Mouse (Mus musculus) liver, postnatal 0 days (tissue): Measurements from ENCODE around the gene Ntng2. TPM values are rescaled to one million over a fixed set of nuclear protein-coding genes. Genes with fewer than 3 reads are reported as not detected.

Experiments used
- ATAC-seq: fragments of 200-750 bp; cut with Nextera tagmentation; 2 replicates; pipeline ENCODE4 v1.8.0; 2017; ENCODE audit warnings: mild to moderate bottlenecking, moderate library complexity
- DNase-seq: peaks from one replicate; pipeline ENCODE4 v3.0.0-alpha.2; 2016
- H3K27ac ChIP-seq: fragments of 300-500 bp; sonication (generic); 2 replicates; pipeline ENCODE4 v1.5.1; 2014; ENCODE audit warnings: antibody characterized with exemption, moderate library complexity, mild to moderate bottlenecking, low read depth
- H3K27me3 ChIP-seq: fragments of 300-500 bp; sonication (generic); 2 replicates; pipeline ENCODE4 v1.6.1; 2014; ENCODE audit warnings: low read length, control low read depth, mixed read lengths; ENCODE audit not compliant: insufficient read depth
- H3K36me3 ChIP-seq: fragments of 300-500 bp; sonication (generic); replicated peaks from 2 replicates; pipeline ENCODE4 v1.6.1; 2014; ENCODE audit warnings: mild to moderate bottlenecking, control low read depth, low read length, moderate library complexity, mixed read lengths; ENCODE audit not compliant: insufficient read depth
- H3K4me1 ChIP-seq: fragments of 300-500 bp; sonication (generic); 2 replicates; pipeline ENCODE4 v1.6.1; 2014; ENCODE audit warnings: antibody characterized with exemption, mild to moderate bottlenecking, control low read depth; ENCODE audit not compliant: insufficient read depth
- H3K4me2 ChIP-seq: fragments of 300-500 bp; sonication (generic); 2 replicates; pipeline ENCODE4 v1.6.1; 2014; ENCODE audit warnings: low read depth, mild to moderate bottlenecking, low read length, moderate library complexity, mixed read lengths
- H3K4me3 ChIP-seq: fragments of 300-500 bp; sonication (generic); 2 replicates; pipeline ENCODE4 v1.5.1; 2014; ENCODE audit warnings: low read depth, low read length
- H3K9ac ChIP-seq: fragments of 300-500 bp; sonication (generic); replicated peaks from 2 replicates; pipeline ENCODE4 v1.6.1; 2014; ENCODE audit warnings: mild to moderate bottlenecking, moderate library complexity
- H3K9me3 ChIP-seq: fragments of 300-500 bp; sonication (generic); 2 replicates; pipeline ENCODE4 v1.6.1; 2016; ENCODE audit warnings: mild to moderate bottlenecking, control low read depth, low read length, mixed read lengths
- CTCF ChIP-seq: sonication (generic); IDR thresholded peaks from 2 replicates; pipeline ENCODE4 v1.5.1; 2016; ENCODE audit warnings: antibody characterized with exemption, low read depth
- EP300 ChIP-seq: IDR thresholded peaks from 2 replicates; pipeline ENCODE4 v1.6.1; 2016; ENCODE audit warnings: antibody characterized with exemption, low read depth, mild to moderate bottlenecking
- WGBS: fragments of 180-500 bp; shearing (Covaris S2); extraction: QIAGEN DNeasy Blood & Tissue Kit; methylation state at CpG from one replicate; pipeline ENCODE4 v1.1.7; 2014; ENCODE audit not compliant: insufficient replicate concordance; 5-methylcytosine and 5-hydroxymethylcytosine counted together
- polyA plus RNA-seq: library from polyadenylated mRNA; unstranded; fragments of >200 nt; fragmentation: Nextera tagmentation; extraction: Ambion mirVana; gene quantifications from 2 replicates; pipeline ENCODE4 v1.2.1, GENCODE M21; 2015

The Ntng2 gene
- polyA plus RNA-seq, 1 experiment from 2014 or later: 0.38 TPM

DNA sequence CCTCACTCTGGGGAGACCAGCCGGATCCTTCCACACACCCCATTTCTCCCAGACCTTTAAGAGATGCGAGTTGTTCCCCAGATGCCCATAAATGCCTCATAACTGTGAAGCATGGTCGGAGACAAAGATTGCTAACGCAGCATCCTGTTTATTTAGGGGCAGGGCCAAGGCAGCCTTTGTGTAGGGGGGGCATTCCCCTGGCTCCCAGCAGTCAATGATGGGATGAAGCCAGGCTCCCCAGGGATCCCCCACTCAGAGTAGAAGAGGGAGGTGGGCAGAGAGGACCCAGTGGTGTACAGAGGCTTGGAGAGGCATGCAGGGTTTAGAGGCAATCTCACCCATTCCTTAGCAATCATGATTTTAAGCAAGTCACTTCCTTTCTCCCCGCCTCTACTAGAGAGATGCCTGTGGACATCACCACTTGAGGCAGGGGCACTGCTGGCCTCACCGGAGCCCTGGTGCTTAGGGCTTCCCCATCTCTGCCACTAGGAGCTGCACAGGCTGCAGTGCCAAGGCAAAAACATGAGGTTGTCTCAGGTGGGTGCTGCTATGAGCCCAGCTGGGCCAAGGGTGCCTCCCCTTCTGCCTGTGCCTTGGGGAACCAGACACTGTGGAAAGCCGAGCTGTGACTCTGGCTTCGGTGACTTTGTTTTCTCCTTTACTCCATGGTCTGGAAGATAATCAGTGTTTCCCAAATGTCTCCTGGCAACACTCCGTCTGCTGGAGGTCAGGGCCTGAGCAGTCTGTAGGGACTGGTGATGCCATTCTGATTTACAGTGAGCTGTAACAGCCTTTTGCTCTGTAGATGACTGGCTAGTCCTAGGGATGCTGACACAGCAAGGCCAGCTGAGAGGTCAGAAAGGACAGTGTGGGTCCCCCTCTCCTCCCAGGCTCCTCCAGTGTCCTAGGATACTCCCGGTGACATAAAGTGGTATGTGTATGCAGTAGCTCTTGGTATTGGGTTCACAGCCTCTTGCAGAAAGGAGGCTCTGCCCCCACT is 61.3 kb downstream of the Ntng2 start:
- peak overlapping the region; percentile 15; the same call in 1 of the 2 replicates for H3K4me2 ChIP-seq
- ATAC-seq (no peak), DNase-seq (peak; percentile 34)
- H3K27me3 ChIP-seq: peaks cover 16% of the 10 kb centered on the region
- H3K9ac ChIP-seq: no peak overlapping the region
- peak overlapping the region; percentile 66 for H3K27ac ChIP-seq
- TF ChIP-seq CTCF: peak; percentile 22
- TF ChIP-seq EP300: no peak
- no peak overlapping the region for H3K4me3 ChIP-seq
- no peaks in the 10 kb centered on the region for H3K9me3 ChIP-seq
- WGBS: 64% methylated on average over 10 of the region's 10 CpGs
- peaks cover 6% of the 10 kb centered on the region for H3K4me1 ChIP-seq
- no peaks in the 10 kb centered on the region for H3K36me3 ChIP-seq

DNA sequence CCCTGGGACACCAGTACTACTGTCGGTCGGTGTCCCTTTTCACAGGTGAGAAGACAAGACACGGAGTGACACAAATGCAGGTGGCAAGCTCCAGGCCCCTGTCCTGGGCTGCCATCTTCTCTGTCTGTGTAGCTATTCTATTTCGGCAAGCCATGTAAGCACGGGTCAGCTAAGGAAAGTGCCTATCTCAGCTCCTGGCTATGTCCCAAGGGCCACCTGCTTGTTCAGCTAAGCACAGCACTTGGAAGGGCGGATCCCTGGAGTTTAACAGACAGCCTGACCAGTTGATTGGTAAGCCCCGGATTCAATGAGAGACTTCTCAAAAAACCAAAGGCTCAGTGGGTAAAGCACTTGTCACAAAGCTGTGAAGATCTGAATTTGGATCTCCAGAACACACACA is 62.4 kb downstream of the Ntng2 start:
- ATAC-seq (no peak), DNase-seq (no peak)
- TF ChIP-seq CTCF: no peak
- TF ChIP-seq EP300: no peak
- no peak overlapping the region for H3K9ac ChIP-seq
- 86% methylated on average over 7 of the region's 7 CpGs for WGBS
- peaks cover 6% of the 10 kb centered on the region for H3K4me1 ChIP-seq
- no peaks in the 10 kb centered on the region for H3K9me3 ChIP-seq
- H3K27ac ChIP-seq: peak overlapping the region; percentile 66
- no peaks in the 10 kb centered on the region for H3K36me3 ChIP-seq
- peaks cover 9% of the 10 kb centered on the region for H3K27me3 ChIP-seq
- H3K4me2 ChIP-seq: no peak overlapping the region
- H3K4me3 ChIP-seq: no peak overlapping the region

DNA sequence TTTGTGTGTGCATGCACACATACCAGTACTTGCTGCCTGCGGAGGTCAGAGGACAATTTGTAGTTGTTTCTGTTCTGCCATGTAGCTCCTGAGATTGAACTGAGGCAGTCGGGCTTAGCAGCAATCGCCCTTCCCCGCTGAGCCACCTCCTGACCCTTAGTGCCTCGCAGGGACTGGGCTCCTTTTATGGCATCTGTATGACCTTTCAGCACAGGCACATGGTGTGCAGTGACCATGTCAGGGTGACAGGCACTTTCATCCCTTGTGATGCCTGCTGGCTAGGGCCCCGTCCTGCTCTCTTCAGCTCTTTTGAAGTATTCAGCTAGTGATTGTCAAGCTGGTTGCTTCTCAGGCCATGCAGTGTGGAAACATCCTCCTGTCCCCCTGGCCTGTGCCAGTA is 66.6 kb downstream of the Ntng2 start:
- no peak overlapping the region for H3K27ac ChIP-seq
- H3K27me3 ChIP-seq: no peaks in the 10 kb centered on the region
- no peak overlapping the region for H3K9ac ChIP-seq
- no peak for ATAC-seq
- no peaks in the 10 kb centered on the region for H3K4me1 ChIP-seq
- H3K9me3 ChIP-seq: no peaks in the 10 kb centered on the region
- DNase-seq: no peak
- WGBS: 66% methylated on average over 6 of the region's 6 CpGs
- 0 out of 2 replicates have a peak, but pooled peaks cover 3% of the 10 kb centered on the region for H3K36me3 ChIP-seq
- no peak overlapping the region for H3K4me3 ChIP-seq
- TF ChIP-seq EP300 (no peak), CTCF (no peak)
- H3K4me2 ChIP-seq: no peak overlapping the region

DNA sequence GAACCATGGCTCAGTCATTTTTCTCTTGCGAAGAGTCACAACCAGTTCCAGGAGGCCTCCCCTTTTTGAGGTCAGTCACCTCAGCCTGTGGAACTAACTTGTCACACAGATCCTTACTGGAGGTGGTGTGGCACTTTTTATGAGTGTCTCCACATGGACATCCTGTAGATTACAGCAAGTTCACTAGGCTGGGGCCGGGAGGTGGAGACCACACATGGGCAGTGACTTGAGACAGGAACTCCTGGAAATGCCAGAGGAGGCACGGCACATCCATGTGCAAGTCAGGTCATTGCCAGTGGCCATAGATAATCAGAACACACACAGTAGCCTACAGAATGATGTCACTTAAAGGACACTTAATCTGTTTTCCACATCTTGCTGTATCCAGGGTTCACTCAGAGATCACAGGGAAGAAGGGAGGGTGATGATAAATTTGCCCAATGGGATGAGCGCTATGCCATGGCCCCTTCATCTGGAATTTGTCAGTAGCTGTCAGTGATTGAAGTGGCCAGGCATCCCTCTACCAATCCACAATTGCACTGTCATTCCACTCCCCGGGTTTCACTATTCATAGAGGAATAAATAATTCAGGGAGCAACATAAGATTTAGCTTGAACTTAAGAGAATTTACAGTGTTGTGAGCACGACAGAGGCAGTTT is 69.4 kb downstream of the Ntng2 start:
- ATAC-seq: no peak
- DNase-seq: no peak

DNA sequence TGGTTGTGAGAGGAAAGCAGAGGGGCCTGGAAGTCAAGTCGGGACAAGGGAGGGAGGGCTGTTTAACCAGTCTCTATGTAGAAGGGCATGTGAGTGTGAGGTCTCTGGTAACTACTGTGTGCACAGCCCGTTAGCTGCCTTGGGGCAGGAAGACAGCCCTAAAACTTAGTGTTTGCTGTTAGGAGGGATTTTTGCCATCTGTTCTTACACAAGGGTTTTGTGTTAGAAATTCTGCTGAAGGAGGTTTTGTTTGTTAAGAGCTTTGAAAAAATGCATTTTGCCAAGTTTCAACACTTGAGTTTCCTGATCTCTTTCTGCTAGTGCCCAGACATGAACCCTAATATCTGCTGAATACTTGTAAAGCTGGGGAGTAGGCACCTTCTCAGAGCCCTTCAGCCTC is 71.7 kb downstream of the Ntng2 start:
- TF ChIP-seq EP300 (no peak), CTCF (no peak)
- Histone ChIP-seq H3K4me2 (no peak overlapping the region), H3K36me3 (peaks cover 39% of the 10 kb centered on the region), H3K27me3 (no peaks in the 10 kb centered on the region), H3K9me3 (no peaks in the 10 kb centered on the region), H3K9ac (no peak overlapping the region), H3K4me1 (no peaks in the 10 kb centered on the region), H3K4me3 (no peak overlapping the region), H3K27ac (no peak overlapping the region)
- WGBS: 78% methylated on average over 2 of the region's 2 CpGs
- no peak for DNase-seq
- no peak for ATAC-seq

More for the DNA sequence above, 69.4 kb downstream of the Ntng2 start:
- H3K4me1 ChIP-seq: no peaks in the 10 kb centered on the region
- H3K4me3 ChIP-seq: no peak overlapping the region
- WGBS: 69% methylated on average over 6 of the region's 6 CpGs
- TF ChIP-seq EP300 (no peak), CTCF (no peak)
- no peaks in the 10 kb centered on the region for H3K9me3 ChIP-seq
- H3K27ac ChIP-seq: no peak overlapping the region
- no peaks in the 10 kb centered on the region for H3K27me3 ChIP-seq
- no peak overlapping the region for H3K4me2 ChIP-seq
- H3K36me3 ChIP-seq: peaks cover 26% of the 10 kb centered on the region
- H3K9ac ChIP-seq: no peak overlapping the region

DNA sequence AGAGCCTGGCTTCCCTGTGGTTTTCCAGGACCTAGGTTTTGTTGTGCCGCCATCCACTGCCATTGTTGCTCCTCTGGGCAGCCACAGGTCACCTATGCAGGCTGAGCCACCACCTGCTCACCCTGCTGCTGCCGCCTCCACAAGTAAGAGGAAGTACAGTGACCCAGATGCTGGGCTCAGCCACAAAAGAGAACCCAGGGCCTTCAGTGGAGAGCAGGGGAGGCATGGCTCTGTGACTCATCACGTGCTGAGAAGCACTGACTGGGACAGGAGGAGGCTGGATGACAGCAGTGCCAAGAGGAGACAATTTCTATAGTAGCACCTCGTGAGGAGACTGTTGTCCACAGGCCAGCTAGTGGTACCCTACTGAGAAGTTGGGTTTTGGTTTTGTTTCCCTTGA is 73.0 kb downstream of the Ntng2 start:
- H3K9ac ChIP-seq: no peak overlapping the region
- H3K4me3 ChIP-seq: no peak overlapping the region
- peaks cover 50% of the 10 kb centered on the region for H3K36me3 ChIP-seq
- H3K4me1 ChIP-seq: no peaks in the 10 kb centered on the region
- H3K4me2 ChIP-seq: no peak overlapping the region
- WGBS: 57% methylated on average over 4 of the region's 4 CpGs
- ATAC-seq: no peak
- DNase-seq: no peak
- H3K9me3 ChIP-seq: no peaks in the 10 kb centered on the region
- no peak overlapping the region for H3K27ac ChIP-seq
- no peaks in the 10 kb centered on the region for H3K27me3 ChIP-seq
- TF ChIP-seq CTCF: no peak
- no peak for TF ChIP-seq EP300
